Mouse (Mus musculus): Measurements from ENCODE around the gene Top2a.
A peak's percentile ranks its signal among the peaks of the same experiment; 100 is the strongest.

Gene Top2a

GRCm38 (mm10) chr11:98964616-98965415 is 59.2 kb downstream of the Top2a start:
- DNase-seq (ENCODE audit: low read depth, low spot score), result no peak

- no peak for DNase-seq (ENCODE audit: low read depth, low spot score)
Measured at GRCm38 (mm10) chr11:98964201-98964615, 59.8 kb downstream of the Top2a start.

GRCm38 (mm10) chr11:98963191-98964021 is 60.6 kb downstream of the Top2a start:
- DNase-seq (ENCODE audit: low read depth, low spot score), result no peak

- DNase-seq (ENCODE audit: low read depth, low spot score), result no peak
Measured at GRCm38 (mm10) chr11:98962421-98963095, 61.4 kb downstream of the Top2a start.

- DNase-seq (ENCODE audit: low read depth, low spot score), result no peak
Measured at GRCm38 (mm10) chr11:98961766-98962165, 62.2 kb downstream of the Top2a start.

GRCm38 (mm10) chr11:98961051-98961592 is 62.9 kb downstream of the Top2a start:
- no peak for DNase-seq (ENCODE audit: low read depth, low spot score)

DNA sequence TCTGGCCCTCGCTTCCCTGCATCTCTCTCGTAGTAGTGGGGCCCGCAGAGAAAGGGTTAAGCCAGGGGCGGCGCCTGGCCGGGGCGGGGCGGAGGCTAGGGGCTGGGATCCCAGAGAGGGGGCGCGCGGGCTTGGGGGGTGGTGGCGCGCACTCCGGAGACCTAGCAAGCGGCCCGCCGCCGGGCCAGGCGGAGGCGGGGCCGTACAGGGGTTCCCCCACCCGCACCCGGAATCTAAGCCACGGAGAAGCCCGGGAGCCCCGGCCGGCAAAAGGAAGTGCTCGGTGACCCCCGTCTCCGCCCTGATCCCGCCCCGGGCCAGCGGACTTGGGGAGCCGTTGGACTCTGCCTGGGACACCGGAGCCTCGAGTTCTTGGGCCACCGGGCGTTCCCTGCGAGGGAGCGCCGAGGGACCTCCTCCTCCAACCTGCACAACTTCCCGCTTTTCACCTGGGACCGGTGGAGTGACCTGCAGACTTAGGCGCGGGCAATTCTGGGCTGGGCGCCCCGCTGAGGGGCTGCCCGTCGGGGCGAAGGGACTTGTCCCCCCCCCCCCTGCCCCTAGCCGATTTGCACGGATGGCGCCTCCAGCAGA is 63.6 kb downstream of the Top2a start:
- DNase-seq (ENCODE audit: low read depth, low spot score), result no peak

- no peak for DNase-seq (ENCODE audit: low read depth, low spot score)
Measured at GRCm38 (mm10) chr11:98959437-98960312, 64.3 kb downstream of the Top2a start.

DNA sequence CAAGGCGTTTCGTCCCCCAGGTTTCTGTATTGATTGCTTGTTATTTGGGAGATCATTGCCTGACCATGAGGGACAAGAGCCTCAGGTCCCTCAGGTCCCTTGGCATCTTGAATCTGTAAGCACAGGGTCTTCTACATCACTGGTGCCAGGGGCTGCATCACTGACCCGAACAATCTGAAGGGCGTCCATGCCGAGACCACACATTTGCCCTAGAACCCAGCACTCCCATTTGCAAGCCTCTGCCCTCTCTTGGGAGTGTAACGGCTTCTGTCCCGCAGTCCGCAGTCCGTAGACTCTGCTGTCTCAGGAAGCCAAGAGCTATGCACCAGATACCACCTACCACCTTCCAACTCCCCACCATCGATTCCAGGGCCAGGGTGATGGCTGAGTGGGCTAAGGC is 67.6 kb downstream of the Top2a start:
- no peak for DNase-seq (ENCODE audit: low read depth, low spot score)

GRCm38 (mm10) chr11:98955707-98956235 is 68.2 kb downstream of the Top2a start:
- DNase-seq (ENCODE audit: low read depth, low spot score), result no peak

- no peak for DNase-seq (ENCODE audit: low read depth, low spot score)
Measured at GRCm38 (mm10) chr11:98954801-98955706, 68.9 kb downstream of the Top2a start.

GRCm38 (mm10) chr11:98954373-98954772 is 69.6 kb downstream of the Top2a start:
- DNase-seq (ENCODE audit: low read depth, low spot score), result peak; percentile 65

- DNase-seq (ENCODE audit: low read depth, low spot score), result no peak
Measured at GRCm38 (mm10) chr11:98953835-98954320, 70.1 kb downstream of the Top2a start.

DNA sequence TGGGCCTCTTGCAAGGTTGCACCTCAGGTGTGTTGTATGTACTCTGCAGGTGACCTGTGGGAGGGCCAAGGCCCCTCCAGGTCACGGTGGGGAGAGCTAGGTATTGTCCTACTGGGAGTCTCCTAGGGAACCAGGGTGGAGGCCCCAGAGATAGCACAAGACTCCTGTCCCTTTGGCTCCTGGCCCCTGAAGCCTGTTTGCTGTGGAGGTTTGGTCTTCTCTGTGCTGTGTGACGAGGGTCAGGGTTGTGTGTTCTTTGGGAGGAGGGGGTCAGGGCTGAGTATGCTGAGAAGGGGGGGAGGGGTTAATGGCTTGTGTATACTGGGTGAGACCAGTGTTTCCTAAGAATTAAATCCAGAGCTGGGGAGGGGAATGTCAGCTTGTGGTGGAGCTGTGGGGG is 70.6 kb downstream of the Top2a start:
- no peak for DNase-seq (ENCODE audit: low read depth, low spot score)

DNA sequence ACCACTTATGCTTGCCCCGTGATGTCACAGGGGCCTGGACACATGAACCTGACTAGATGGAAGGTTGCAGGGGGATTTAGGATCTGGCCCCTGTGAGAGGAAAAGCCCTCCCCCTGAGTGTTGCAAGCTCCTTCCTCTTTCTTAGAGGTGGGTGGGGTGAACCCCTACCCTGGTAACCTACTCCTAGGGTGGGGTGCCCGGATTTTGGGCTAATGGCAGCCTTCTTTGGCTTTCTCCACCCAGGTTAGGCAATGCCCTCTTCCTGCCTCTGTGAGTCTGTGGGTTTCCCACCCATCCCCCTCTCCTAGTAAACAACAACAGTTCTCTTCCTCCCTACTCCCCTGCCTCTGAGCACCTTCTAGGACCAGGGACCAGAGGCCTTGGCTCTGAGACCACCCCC is 71.3 kb downstream of the Top2a start:
- DNase-seq (ENCODE audit: low read depth, low spot score), result no peak

DNA sequence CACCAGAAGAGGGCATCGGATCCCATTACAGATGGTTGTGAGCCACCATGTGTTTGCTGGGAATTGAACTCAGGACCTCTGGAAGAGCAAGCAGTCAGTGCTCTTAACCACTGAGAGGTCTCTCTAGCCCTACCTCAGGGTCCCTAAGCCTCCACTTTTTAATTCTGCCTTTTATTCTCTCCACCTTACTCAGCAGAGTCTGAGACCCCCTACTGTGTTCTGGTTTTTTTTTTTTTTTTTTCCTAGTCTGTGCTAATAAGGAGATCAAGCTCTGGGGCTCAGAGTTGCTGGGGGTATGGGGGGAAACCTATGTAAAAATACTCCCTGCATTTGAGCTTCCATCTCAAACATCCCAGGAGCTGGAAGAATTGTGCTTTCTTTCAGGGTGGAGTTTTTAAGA is 71.9 kb downstream of the Top2a start:
- DNase-seq (ENCODE audit: low read depth, low spot score), result no peak

GRCm38 (mm10) chr11:98951026-98951906 is 72.7 kb downstream of the Top2a start:
- DNase-seq (ENCODE audit: low read depth, low spot score), result no peak

GRCm38 (mm10) chr11:98950484-98950883 is 73.5 kb downstream of the Top2a start:
- no peak for DNase-seq (ENCODE audit: low read depth, low spot score)

Measured in retina, postnatal 7 days (tissue).